Mouse (Mus musculus) olfactory bulb, adult 2 months (tissue): Measurements from ENCODE around the gene Gm39566.

Source experiments
- CTCF ChIP-seq: fragments of 200-500 bp; IDR thresholded peaks from 2 replicates; pipeline ENCODE4 v1.5.1; 2012; ENCODE audit warnings: low read depth, mild to moderate bottlenecking, low read length, moderate library complexity; ENCODE audit not compliant: insufficient read depth
- POLR2A ChIP-seq: fragments of 200-500 bp; IDR thresholded peaks from 2 replicates; pipeline ENCODE4 v1.6.1; 2012; ENCODE audit warnings: mild to moderate bottlenecking, low read depth, low read length, moderate library complexity; ENCODE audit not compliant: insufficient read depth

GRCm38 (mm10) chr11:69816520-69816919 lies 1.4 kb upstream of the Gm39566 start:
- no peak for TF ChIP-seq CTCF
- TF ChIP-seq POLR2A, result no peak
